Mouse (Mus musculus) stomach, embryonic 14.5 days (tissue): ENCODE measurements around the gene Htr1d. TPM values are rescaled to one million over a fixed set of nuclear protein-coding genes. Genes with fewer than 3 reads are reported as not detected.

Experiments
- ATAC-seq: fragments of 200-750 bp; cut with Nextera tagmentation; 2 replicates; pipeline ENCODE4 v1.8.0; 2017; ENCODE audit warnings: low read depth, moderate TSS enrichment; ENCODE audit not compliant: insufficient number of reproducible peaks, insufficient read depth, low FRiP score
- H3K27ac ChIP-seq: fragments of 300-500 bp; sonication (generic); 2 replicates; pipeline ENCODE4 v1.5.1; 2014; ENCODE audit warnings: mild to moderate bottlenecking, low read length, moderate library complexity, mixed read lengths
- H3K27me3 ChIP-seq: fragments of 300-500 bp; sonication (generic); 2 replicates; pipeline ENCODE4 v1.6.1; 2014; ENCODE audit warnings: low read length, control low read depth, mixed read lengths; ENCODE audit not compliant: control insufficient read depth, insufficient read depth
- H3K36me3 ChIP-seq: fragments of 300-500 bp; sonication (generic); 2 replicates; pipeline ENCODE4 v1.6.1; 2014; ENCODE audit warnings: mild to moderate bottlenecking, control low read depth, low read length, moderate library complexity, mixed read lengths; ENCODE audit not compliant: control insufficient read depth, insufficient read depth
- H3K4me1 ChIP-seq: fragments of 300-500 bp; sonication (generic); 2 replicates; pipeline ENCODE4 v1.6.1; 2014; ENCODE audit warnings: low read length, control low read depth, mixed read lengths; ENCODE audit not compliant: control insufficient read depth, insufficient read depth
- H3K4me2 ChIP-seq: fragments of 300-500 bp; sonication (generic); replicated peaks from 2 replicates; pipeline ENCODE4 v1.6.1; 2014; ENCODE audit warnings: low read depth, low read length, control low read depth
- H3K4me3 ChIP-seq: fragments of 300-500 bp; sonication (generic); 2 replicates; pipeline ENCODE4 v1.5.1; 2014; ENCODE audit warnings: low read depth, low read length, control low read depth
- H3K9ac ChIP-seq: fragments of 300-500 bp; sonication (generic); replicated peaks from 2 replicates; pipeline ENCODE4 v1.6.1; 2014; ENCODE audit warnings: low read depth, mild to moderate bottlenecking, control low read depth, low read length, moderate library complexity, mixed read lengths
- H3K9me3 ChIP-seq: fragments of 300-500 bp; sonication (generic); 2 replicates; pipeline ENCODE4 v1.6.1; 2016; ENCODE audit warnings: low read depth, low read length, control low read depth; ENCODE audit not compliant: control insufficient read depth
- WGBS: fragments of 180-500 bp; shearing (Covaris S2); extraction: QIAGEN DNeasy Blood & Tissue Kit; methylation state at CpG from one replicate; pipeline ENCODE4 v1.1.7; 2014; 5-methylcytosine and 5-hydroxymethylcytosine counted together
- polyA plus RNA-seq: library from polyadenylated mRNA; unstranded; fragments of >200 nt; fragmentation: Nextera tagmentation; extraction: Ambion mirVana; gene quantifications from 2 replicates; pipeline ENCODE4 v1.2.1, GENCODE M21; 2014

The Htr1d gene
- polyA plus RNA-seq, 1 experiment from 2014 or later, result 0.42 TPM

DNA sequence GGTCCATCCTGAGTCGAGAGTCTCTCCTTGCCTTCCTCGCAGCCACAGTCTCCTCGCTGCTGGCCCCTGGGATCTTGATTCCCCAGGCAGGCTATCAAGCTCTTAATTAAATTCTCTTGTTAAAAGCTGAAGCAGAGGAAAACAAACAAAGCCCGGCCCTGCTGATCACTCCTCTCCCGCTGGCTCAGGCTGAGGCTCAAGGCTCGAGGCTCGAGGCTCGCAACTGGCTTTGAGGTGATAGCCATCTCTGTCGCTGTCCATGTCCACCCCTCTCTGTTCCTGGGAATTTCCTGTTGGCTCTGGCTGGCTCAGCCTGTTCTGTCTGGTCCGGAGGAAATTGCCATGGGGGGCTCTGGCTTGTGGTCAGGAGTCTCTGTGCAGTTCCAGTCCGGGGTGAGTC, 4.4 kb upstream of the Htr1d start:
- Histone ChIP-seq H3K27me3 (0 out of 2 replicates have a peak, but pooled peaks cover 7% of the 10 kb centered on the region), H3K36me3 (no peaks in the 10 kb centered on the region), H3K9ac (no peak overlapping the region), H3K4me2 (no peak overlapping the region), H3K4me3 (no peak overlapping the region), H3K27ac (no peak overlapping the region), H3K4me1 (peaks cover 1% of the 10 kb centered on the region; the same call in 1 of the 2 replicates), H3K9me3 (no peaks in the 10 kb centered on the region)
- 18% methylated on average over 11 of the region's 11 CpGs for WGBS
- no peak for ATAC-seq

- H3K4me3 ChIP-seq, result no peak overlapping the region
- H3K27me3 ChIP-seq, result 0 out of 2 replicates have a peak, but pooled peaks cover 8% of the 10 kb centered on the region
- H3K4me1 ChIP-seq, result peaks cover 6% of the 10 kb centered on the region
- WGBS, result 67% methylated on average over 6 of the region's 6 CpGs
- no peak overlapping the region for H3K9ac ChIP-seq
- no peaks in the 10 kb centered on the region for H3K9me3 ChIP-seq
- no peak for ATAC-seq
- H3K4me2 ChIP-seq, result no peak overlapping the region
- no peaks in the 10 kb centered on the region for H3K36me3 ChIP-seq
- no peak overlapping the region for H3K27ac ChIP-seq
These were observed 3.9 kb upstream of the Htr1d start for GRCm38 (mm10) chr4:136419386-136419785.

DNA sequence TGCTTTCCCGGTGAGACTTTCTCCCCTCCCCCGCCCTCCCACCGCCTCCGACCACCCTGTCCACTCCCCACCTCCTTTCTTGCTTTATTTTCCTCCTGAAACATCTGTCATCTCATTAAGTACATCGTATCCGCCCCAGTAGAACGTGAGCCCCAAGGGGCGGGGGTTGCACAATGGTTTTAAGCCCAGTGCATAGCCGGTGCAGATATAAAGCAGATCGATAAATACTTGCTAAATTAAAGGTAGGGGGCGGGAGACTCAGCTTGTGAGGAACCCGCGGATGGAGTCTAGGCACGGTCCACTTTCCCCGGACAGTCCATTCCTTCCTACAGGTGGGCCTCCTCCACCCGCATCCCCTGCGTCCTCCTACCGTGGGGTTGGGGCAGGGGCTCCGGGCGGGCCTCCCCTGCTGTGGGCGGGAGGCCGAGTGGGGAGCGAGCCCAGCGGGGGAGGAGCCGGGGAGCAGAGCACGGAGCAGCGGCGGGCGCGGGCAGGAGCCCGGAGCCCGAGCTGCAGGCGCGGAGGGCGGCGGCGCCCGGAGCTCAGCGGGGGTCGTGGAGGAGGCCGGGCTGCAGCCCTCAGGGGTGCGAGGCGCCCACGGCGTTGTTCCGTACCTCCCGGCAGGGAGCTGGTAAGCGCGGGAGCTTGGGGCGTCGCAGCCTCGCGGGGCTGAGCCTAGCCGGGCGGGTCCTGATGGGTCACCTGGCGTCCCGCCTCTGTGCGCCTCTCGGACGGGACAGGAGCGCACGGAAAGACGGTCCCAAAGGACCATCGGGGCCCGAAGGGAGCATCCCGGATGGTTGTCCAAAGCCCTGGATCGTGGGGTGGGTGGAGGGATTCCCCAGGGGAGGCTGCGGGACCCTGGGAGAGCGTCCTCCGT, 1.0 kb downstream of the Htr1d start:
- Histone ChIP-seq H3K4me3 (peak overlapping the region; percentile 49), H3K9me3 (no peaks in the 10 kb centered on the region), H3K4me1 (peaks cover 9% of the 10 kb centered on the region), H3K4me2 (peak overlapping the region; percentile 99), H3K27me3 (0 out of 2 replicates have a peak, but pooled peaks cover 11% of the 10 kb centered on the region), H3K36me3 (no peaks in the 10 kb centered on the region), H3K27ac (no peak overlapping the region), H3K9ac (peak overlapping the region; percentile 38; the same call in 1 of the 2 replicates)
- peak; percentile 39; the same call in 1 of the 2 replicates for ATAC-seq
- WGBS, result under 1% methylated on average over 67 of the region's 70 CpGs

DNA sequence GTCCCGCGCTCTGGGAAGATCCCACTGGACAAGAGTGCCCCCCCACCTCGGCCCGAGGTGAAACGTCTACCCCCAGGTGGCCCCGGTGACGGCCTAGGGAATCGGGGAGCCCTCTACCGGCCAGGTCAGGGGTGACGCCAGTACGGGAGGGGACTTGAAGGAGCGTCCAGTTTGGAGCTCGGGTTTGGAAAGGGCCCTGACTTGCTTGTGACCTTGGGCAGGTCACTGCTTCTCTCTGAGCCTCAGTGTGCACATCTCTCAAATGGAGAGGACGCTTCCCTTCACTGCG, 1.6 kb downstream of the Htr1d start:
- H3K27ac ChIP-seq, result no peak overlapping the region
- H3K9ac ChIP-seq, result 0 out of 2 replicates have a peak overlapping the region, but pooled peaks have one; percentile 38
- 4% methylated on average over 15 of the region's 15 CpGs for WGBS
- peaks cover 9% of the 10 kb centered on the region for H3K4me1 ChIP-seq
- 0 out of 2 replicates have a peak, but pooled peaks cover 11% of the 10 kb centered on the region for H3K27me3 ChIP-seq
- no peaks in the 10 kb centered on the region for H3K36me3 ChIP-seq
- H3K4me3 ChIP-seq, result peak overlapping the region; percentile 49
- H3K9me3 ChIP-seq, result no peaks in the 10 kb centered on the region
- H3K4me2 ChIP-seq, result peak overlapping the region; percentile 99
- ATAC-seq, result no peak

- Histone ChIP-seq H3K27ac (no peak overlapping the region), H3K36me3 (no peaks in the 10 kb centered on the region), H3K9ac (no peak overlapping the region), H3K4me2 (no peak overlapping the region), H3K4me3 (no peak overlapping the region), H3K9me3 (no peaks in the 10 kb centered on the region), H3K27me3 (no peaks in the 10 kb centered on the region), H3K4me1 (0 out of 2 replicates have a peak, but pooled peaks cover 3% of the 10 kb centered on the region)
- no peak for ATAC-seq
- 46% methylated on average over 11 of the region's 11 CpGs for WGBS
These were observed 7.5 kb downstream of the Htr1d start for GRCm38 (mm10) chr4:136430609-136431375.

DNA sequence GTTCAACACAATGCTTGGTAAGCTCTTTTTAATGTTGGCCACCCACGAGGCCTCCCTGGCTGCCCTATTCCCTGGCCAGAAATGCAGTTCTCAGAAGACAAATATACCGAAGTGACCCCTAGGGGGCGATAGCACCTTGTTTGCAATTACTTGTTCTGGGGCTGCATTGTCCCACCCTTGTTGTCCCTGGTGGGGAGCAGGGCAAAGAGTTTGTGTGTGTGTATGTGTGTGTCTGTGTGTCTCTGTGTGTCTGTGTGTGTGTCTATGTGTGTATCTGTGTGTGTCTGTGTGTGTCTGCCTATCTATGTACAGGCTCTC, 8.0 kb downstream of the Htr1d start:
- Histone ChIP-seq H3K27me3 (no peaks in the 10 kb centered on the region), H3K4me2 (no peak overlapping the region), H3K9ac (no peak overlapping the region), H3K4me1 (0 out of 2 replicates have a peak, but pooled peaks cover 3% of the 10 kb centered on the region), H3K9me3 (no peaks in the 10 kb centered on the region), H3K27ac (no peak overlapping the region), H3K36me3 (no peaks in the 10 kb centered on the region), H3K4me3 (no peak overlapping the region)
- 6% methylated on average over 3 of the region's 3 CpGs for WGBS
- ATAC-seq, result no peak

DNA sequence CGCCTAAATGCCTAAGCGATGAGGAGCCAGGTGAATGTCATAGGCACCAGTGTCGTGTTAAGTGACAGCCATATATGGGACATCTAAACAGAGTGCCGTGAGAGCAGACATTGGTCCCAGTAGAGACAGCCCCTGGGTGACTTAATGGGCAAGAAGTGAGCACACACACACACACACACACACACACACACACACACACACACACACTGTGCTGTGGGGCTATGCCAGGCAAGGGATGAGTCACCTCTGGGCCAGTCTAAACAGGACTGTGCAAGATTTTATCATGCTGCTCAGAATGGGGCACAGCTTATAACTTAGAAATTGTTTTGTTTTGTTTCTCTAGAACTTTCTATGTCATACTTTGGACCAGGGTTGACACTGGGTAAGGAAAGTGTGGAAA, 10.7 kb downstream of the Htr1d start:
- Histone ChIP-seq H3K4me2 (no peak overlapping the region), H3K27ac (no peak overlapping the region), H3K9ac (no peak overlapping the region), H3K4me3 (no peak overlapping the region), H3K27me3 (no peaks in the 10 kb centered on the region), H3K4me1 (0 out of 2 replicates have a peak, but pooled peaks cover 3% of the 10 kb centered on the region), H3K36me3 (no peaks in the 10 kb centered on the region), H3K9me3 (no peaks in the 10 kb centered on the region)
- 0 out of 2 replicates have a peak, but pooled peaks have one; percentile 40 for ATAC-seq
- WGBS, result 82% methylated on average over 4 of the region's 4 CpGs

DNA sequence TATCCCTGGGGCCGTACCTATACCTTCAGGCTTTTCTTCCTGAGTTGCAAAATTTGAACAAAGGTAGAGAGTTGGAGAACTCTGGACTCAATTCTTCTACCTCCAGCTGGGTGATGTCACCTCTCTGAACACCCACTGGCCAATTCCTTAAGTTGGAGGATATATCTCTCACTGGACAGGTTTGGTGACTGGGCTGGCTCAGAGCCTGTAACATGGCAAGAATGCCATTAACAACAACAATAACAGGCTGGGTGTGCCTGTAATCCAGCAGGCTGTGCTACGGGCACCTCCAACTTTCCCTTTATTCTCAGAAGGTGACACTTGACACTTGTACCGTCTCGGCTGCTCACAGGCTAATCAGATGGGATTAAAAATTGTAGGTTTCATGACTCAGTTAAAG, 15.8 kb downstream of the Htr1d start:
- H3K9me3 ChIP-seq, result no peaks in the 10 kb centered on the region
- no peak overlapping the region for H3K4me2 ChIP-seq
- H3K4me3 ChIP-seq, result no peak overlapping the region
- no peaks in the 10 kb centered on the region for H3K27me3 ChIP-seq
- no peaks in the 10 kb centered on the region for H3K36me3 ChIP-seq
- no peak overlapping the region for H3K9ac ChIP-seq
- no peak for ATAC-seq
- H3K27ac ChIP-seq, result no peak overlapping the region
- 58% methylated on average over 4 of the region's 4 CpGs for WGBS
- H3K4me1 ChIP-seq, result no peaks in the 10 kb centered on the region
